16 mouse cellular contexts compared by ENCODE assay signal in the genomic region with DNA sequence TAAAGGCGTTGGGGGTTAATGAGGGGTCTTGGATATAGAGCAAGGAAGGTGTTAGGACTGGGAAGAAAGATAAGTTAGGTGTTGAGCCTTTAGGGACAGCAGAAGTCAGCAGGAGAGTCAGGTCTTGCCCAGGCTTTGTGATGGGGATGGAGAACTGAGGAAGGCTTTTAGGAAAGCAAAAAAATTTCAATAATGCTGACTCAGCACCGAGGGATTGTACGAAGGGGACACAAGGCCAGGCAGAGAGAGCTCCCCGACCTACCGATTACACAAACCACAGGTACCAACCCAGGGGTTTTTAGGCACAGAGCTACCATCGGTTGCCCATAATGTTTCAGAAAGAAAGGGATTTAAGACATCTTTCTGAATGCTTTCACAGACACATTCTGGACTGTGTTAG.
A peak's percentile ranks its signal among the peaks of the same experiment; 100 is the strongest.
DNase-seq lines count a peak whose midpoint lies in the region; TF ChIP-seq lines count a peak whose summit lies in the region.
"Had no signal": no experiment of that assay in that cellular context is flagged by ENCODE, and none has a peak within 500 bp of the region (broad histone marks: within the 10 kb centered on the region; RNA-seq: fewer than 3 reads in every experiment).

No protein-coding gene starts in this region.

- H3K36me3 ChIP-seq in heart, embryonic 10.5 days: 0 out of 2 replicates have a peak, but pooled peaks cover 3% of the 10 kb centered on the region
- H3K36me3 ChIP-seq in ES-E14 (ENCODE audit: control insufficient read depth, insufficient read depth, low read length, poor library complexity, severe bottlenecking): no peaks in the 10 kb centered on the region
- H3K36me3 ChIP-seq in midbrain, embryonic 10.5 days: peaks cover 56% of the 10 kb centered on the region

- H3K9ac ChIP-seq in ES-E14 (ENCODE audit: insufficient read depth, low read depth, low read length, poor library complexity, severe bottlenecking): no peak overlapping the region
- H3K9ac ChIP-seq: embryonic facial prominence, embryonic 12.5 days; forebrain, embryonic 12.5 days had no signal

- DNase-seq in heart, adult 11 months: peak; percentile 44
- DNase-seq in heart, embryonic 10.5 days (ENCODE audit: low spot score): no peak
- no peak for DNase-seq in ES-E14 (ENCODE audit: low read depth, low spot score)
- no peak for DNase-seq in midbrain, embryonic 10.5 days (ENCODE audit: low spot score)
- DNase-seq in left cerebral cortex, postnatal 4 days: no peak
- DNase-seq: adrenal gland, adult 8-10 months; adrenal gland, postnatal 14 days; adrenal gland, postnatal 36 days; cerebellum, adult 11-12 months; cerebellum, adult 2 months; cerebellum, adult 9-10 months; cerebellum, postnatal 10 days; cerebellum, postnatal 25 days had no signal

- no peaks in the 10 kb centered on the region for H3K27me3 ChIP-seq in heart, embryonic 10.5 days (ENCODE audit: insufficient read depth, poor library complexity, severe bottlenecking)
- H3K27me3 ChIP-seq in midbrain, embryonic 10.5 days (ENCODE audit: low read depth, poor library complexity, severe bottlenecking): no peaks in the 10 kb centered on the region
- H3K27me3 ChIP-seq: embryonic facial prominence, embryonic 12.5 days; forebrain, embryonic 12.5 days had no signal

- intact Hi-C loops in left cerebral cortex, postnatal 4 days (cut with DNase I): no loop called here

- H3K4me1 ChIP-seq in heart, embryonic 10.5 days: peaks cover 23% of the 10 kb centered on the region
- H3K4me1 ChIP-seq in ES-E14 (ENCODE audit: control insufficient read depth in 2 of 2, insufficient read depth in 2 of 2, low read length in 2 of 2, poor library complexity in 1 of 2): no peaks in the 10 kb centered on the region
- peaks cover 17% of the 10 kb centered on the region for H3K4me1 ChIP-seq in midbrain, embryonic 10.5 days
- H3K4me1 ChIP-seq: embryonic facial prominence, embryonic 12.5 days; forebrain, embryonic 12.5 days had no signal

- no peak overlapping the region for H3K4me3 ChIP-seq in heart, embryonic 10.5 days
- no peak overlapping the region for H3K4me3 ChIP-seq in ES-E14 (ENCODE audit: insufficient read depth in 1 of 2, low read depth in 1 of 2, low read length in 2 of 2, poor library complexity in 1 of 2, severe bottlenecking in 1 of 2)
- H3K4me3 ChIP-seq in midbrain, embryonic 10.5 days: no peak overlapping the region
- H3K4me3 ChIP-seq: embryonic facial prominence, embryonic 10.5 days; embryonic facial prominence, embryonic 12.5 days; forebrain, embryonic 12.5 days had no signal

- H3K9me3 ChIP-seq in heart, embryonic 10.5 days: no peaks in the 10 kb centered on the region
- no peaks in the 10 kb centered on the region for H3K9me3 ChIP-seq in ES-E14 (ENCODE audit: control insufficient read depth, insufficient read depth, low read depth, low read length)
- no peaks in the 10 kb centered on the region for H3K9me3 ChIP-seq in midbrain, embryonic 10.5 days (replicated peaks)
- H3K9me3 ChIP-seq: embryonic facial prominence, embryonic 10.5 days; embryonic facial prominence, embryonic 12.5 days; forebrain, embryonic 12.5 days had no signal

- H3K27ac ChIP-seq in heart, embryonic 10.5 days: no peak overlapping the region
- no peak overlapping the region for H3K27ac ChIP-seq in ES-E14 (ENCODE audit: insufficient read depth, low read depth, low read length, poor library complexity, severe bottlenecking)
- no peak overlapping the region for H3K27ac ChIP-seq in midbrain, embryonic 10.5 days (replicated peaks)
- H3K27ac ChIP-seq: embryonic facial prominence, embryonic 10.5 days; embryonic facial prominence, embryonic 12.5 days; forebrain, embryonic 12.5 days had no signal

- 55% methylated on average over 6 of the region's 6 CpGs for WGBS in heart, embryonic 10.5 days
- 85% methylated on average over 6 of the region's 6 CpGs for WGBS in midbrain, embryonic 10.5 days

- in situ Hi-C loops in ES-E14 (cut with MboI; ENCODE audit: low sequenced_read_pairs in 2 of 2, unreplicated experiment in 2 of 2): no loop called here

TF ChIP-seq in ES-E14, 5 proteins besides CTCF, POLR2A, EP300 and RAD21:
- TF ChIP-seq MAFK (IDR thresholded peaks at IDR 0.05; ENCODE audit: insufficient read depth, low read depth, low read length) (peak; percentile 96), ZC3H11A (IDR thresholded peaks at IDR 0.05; ENCODE audit: borderline replicate concordance, low read depth, low read length) (no peak), HCFC1 (IDR thresholded peaks at IDR 0.05; ENCODE audit: borderline replicate concordance, insufficient read depth, low read length) (no peak)
